Mouse (Mus musculus) intestine, postnatal 0 days (tissue): ENCODE data around the gene Zfp3. TPM values are rescaled to one million over a fixed set of nuclear protein-coding genes. Genes with fewer than 3 reads are reported as not detected.
A peak's percentile ranks its signal among the peaks of the same experiment; 100 is the strongest.

Experiments used
- ATAC-seq: fragments of 200-750 bp; cut with Nextera tagmentation; 2 replicates; pipeline ENCODE4 v1.8.0; 2017; ENCODE audit warnings: mild to moderate bottlenecking, moderate TSS enrichment, moderate library complexity
- H3K27ac ChIP-seq: fragments of 300-500 bp; sonication (generic); 2 replicates; pipeline ENCODE4 v1.5.1; 2014; ENCODE audit warnings: mild to moderate bottlenecking, low read depth, low read length, moderate library complexity
- H3K27me3 ChIP-seq: fragments of 300-500 bp; sonication (generic); replicated peaks from 2 replicates; pipeline ENCODE4 v1.6.1; 2014; ENCODE audit warnings: low read length, mixed read lengths; ENCODE audit not compliant: control insufficient read depth, insufficient read depth
- H3K36me3 ChIP-seq: fragments of 300-500 bp; sonication (generic); 2 replicates; pipeline ENCODE4 v1.6.1; 2014; ENCODE audit warnings: mild to moderate bottlenecking, moderate library complexity; ENCODE audit not compliant: control insufficient read depth, insufficient read depth
- H3K4me1 ChIP-seq: fragments of 300-500 bp; sonication (generic); replicated peaks from 2 replicates; pipeline ENCODE4 v1.6.1; 2014; ENCODE audit warnings: antibody characterized with exemption, low read length, mixed read lengths; ENCODE audit not compliant: control insufficient read depth, insufficient read depth
- H3K4me2 ChIP-seq: fragments of 300-500 bp; sonication (generic); replicated peaks from 2 replicates; pipeline ENCODE4 v1.6.1; 2014; ENCODE audit warnings: low read depth, mild to moderate bottlenecking, moderate library complexity
- H3K4me3 ChIP-seq: fragments of 300-500 bp; sonication (generic); 2 replicates; pipeline ENCODE4 v1.5.1; 2014; ENCODE audit warnings: low read depth, low read length
- H3K9ac ChIP-seq: fragments of 300-500 bp; sonication (generic); 2 replicates; pipeline ENCODE4 v1.6.1; 2014; ENCODE audit warnings: mild to moderate bottlenecking, low read depth, low read length
- H3K9me3 ChIP-seq: fragments of 300-500 bp; sonication (generic); 2 replicates; pipeline ENCODE4 v1.6.1; 2016; ENCODE audit warnings: mixed run types; ENCODE audit not compliant: control insufficient read depth
- CTCF ChIP-seq: sonication (generic); IDR thresholded peaks from 2 replicates; pipeline ENCODE4 v1.5.1; 2016; ENCODE audit warnings: low read depth, mild to moderate bottlenecking, control low read depth, antibody characterized with exemption, moderate library complexity
- WGBS: fragments of 180-500 bp; shearing (Covaris S2); extraction: QIAGEN DNeasy Blood & Tissue Kit; methylation state at CpG from one replicate; pipeline ENCODE4 v1.1.7; 2014; 5-methylcytosine and 5-hydroxymethylcytosine counted together
- polyA plus RNA-seq: library from polyadenylated mRNA; unstranded; fragments of >200 nt; fragmentation: Nextera tagmentation; extraction: Ambion mirVana; gene quantifications from 2 replicates; pipeline ENCODE4 v1.2.1, GENCODE M21; 2015

The Zfp3 gene
- polyA plus RNA-seq, 1 experiment from 2014 or later, result 4.4 TPM

DNA sequence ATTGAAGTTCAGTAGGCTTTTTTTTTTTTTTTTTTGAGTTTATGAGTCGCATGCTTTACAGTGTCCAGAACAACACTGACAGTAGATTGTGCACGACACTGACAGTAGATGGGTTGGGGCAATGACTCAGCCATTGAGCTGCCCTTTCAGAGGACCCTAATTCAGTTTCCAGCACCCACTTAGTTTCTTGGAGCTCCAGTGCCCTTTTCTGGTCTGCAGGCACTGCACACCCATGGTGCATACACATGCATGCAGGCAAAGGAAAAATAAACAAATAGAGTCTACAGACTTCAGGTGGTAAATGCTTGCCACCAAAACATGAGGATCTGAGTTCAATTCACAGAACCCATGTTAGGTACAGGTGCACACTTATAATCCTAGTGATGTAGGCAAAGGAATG lies 37.4 kb upstream of the Zfp3 start:
- H3K36me3 ChIP-seq, result peaks cover 74% of the 10 kb centered on the region
- no peaks in the 10 kb centered on the region for H3K27me3 ChIP-seq
- ATAC-seq, result no peak
- no peak overlapping the region for H3K4me3 ChIP-seq
- TF ChIP-seq CTCF, result no peak
- H3K4me2 ChIP-seq, result no peak overlapping the region
- H3K27ac ChIP-seq, result no peak overlapping the region
- H3K4me1 ChIP-seq, result no peaks in the 10 kb centered on the region
- no peaks in the 10 kb centered on the region for H3K9me3 ChIP-seq
- WGBS, result 60% methylated on average over 2 of the region's 2 CpGs
- H3K9ac ChIP-seq, result no peak overlapping the region

DNA sequence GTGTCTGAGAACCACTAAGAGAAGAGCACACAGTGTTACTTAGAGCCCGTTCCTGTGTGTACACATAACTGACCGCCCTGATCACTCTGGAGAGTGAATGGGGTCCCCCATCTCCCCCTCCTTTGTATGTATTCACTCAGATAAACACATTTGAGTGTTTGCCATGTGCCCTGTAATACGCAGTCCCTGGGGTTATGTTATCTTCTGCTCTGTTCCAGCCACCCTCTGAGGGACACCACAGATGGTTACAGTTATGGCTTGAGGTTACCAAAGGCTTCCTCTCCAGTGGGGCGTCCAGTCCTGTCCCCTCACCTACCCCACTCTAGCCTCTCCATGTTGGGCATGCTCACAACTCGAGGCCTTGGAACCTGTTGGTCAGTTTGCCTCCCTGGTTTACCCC lies 36.6 kb upstream of the Zfp3 start:
- H3K9me3 ChIP-seq, result no peaks in the 10 kb centered on the region
- H3K9ac ChIP-seq, result no peak overlapping the region
- H3K27me3 ChIP-seq, result no peaks in the 10 kb centered on the region
- H3K4me2 ChIP-seq, result no peak overlapping the region
- H3K4me3 ChIP-seq, result no peak overlapping the region
- no peak for ATAC-seq
- TF ChIP-seq CTCF, result no peak
- H3K27ac ChIP-seq, result peak overlapping the region; percentile 68
- WGBS, result 74% methylated on average over 5 of the region's 5 CpGs
- no peaks in the 10 kb centered on the region for H3K4me1 ChIP-seq
- H3K36me3 ChIP-seq, result peaks cover 67% of the 10 kb centered on the region

DNA sequence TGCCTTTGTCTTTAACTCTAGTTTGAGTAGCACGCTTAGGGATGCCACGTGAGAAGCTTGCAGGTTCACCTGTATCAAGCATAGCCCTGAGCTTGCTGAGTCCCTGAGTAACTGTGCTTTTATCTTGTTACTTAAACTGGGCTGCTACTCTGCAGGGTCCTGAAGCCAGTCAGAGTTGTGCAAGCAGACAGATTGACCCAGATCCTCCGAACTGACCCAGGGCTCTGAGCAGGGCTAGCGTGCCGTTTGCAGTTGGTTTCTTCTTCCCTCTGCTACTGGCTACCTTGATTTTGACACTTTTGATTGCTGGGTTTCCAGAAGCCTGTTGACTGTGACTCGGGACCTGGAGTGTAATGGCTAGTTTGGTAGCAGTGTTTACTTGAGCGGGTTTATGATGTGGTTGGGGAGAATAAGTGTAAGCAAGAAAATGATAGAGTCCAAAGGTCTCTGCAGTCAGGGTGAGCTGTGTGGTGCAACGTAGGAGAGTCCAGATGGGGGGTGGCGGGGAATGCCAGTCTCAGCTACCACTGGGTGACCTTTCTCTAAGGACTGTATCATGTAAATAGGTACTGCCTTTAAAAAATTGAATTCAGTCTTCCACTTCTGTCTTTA lies 33.5 kb upstream of the Zfp3 start:
- peak; percentile 90 for ATAC-seq
- H3K9ac ChIP-seq, result no peak overlapping the region
- H3K36me3 ChIP-seq, result peaks cover 38% of the 10 kb centered on the region
- no peaks in the 10 kb centered on the region for H3K9me3 ChIP-seq
- H3K27me3 ChIP-seq, result no peaks in the 10 kb centered on the region
- H3K4me2 ChIP-seq, result peak overlapping the region; percentile 43
- H3K27ac ChIP-seq, result peak overlapping the region; percentile 82
- no peaks in the 10 kb centered on the region for H3K4me1 ChIP-seq
- WGBS, result 41% methylated on average over 9 of the region's 9 CpGs
- no peak overlapping the region for H3K4me3 ChIP-seq
- TF ChIP-seq CTCF, result no peak

DNA sequence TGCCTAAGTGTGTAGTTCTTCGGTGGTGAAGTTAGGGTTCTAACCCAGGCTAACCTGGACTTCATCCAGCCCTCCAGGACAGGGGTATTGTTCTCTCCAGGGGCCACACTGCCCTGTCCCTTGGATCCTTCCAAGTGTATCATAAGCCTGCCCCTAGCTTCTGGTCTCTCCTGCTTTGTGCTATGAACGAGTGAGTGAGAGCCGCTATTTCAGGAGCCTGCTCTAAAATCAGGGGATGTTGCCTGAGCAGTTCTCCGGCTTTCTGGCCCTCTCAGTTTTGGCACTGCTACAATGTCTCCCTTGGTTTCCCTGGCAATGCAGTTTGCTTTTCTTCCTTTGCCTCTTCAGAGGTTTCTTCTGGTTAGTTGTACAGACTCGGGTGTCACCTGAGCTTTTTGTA lies 32.8 kb upstream of the Zfp3 start:
- WGBS, result 47% methylated on average over 5 of the region's 5 CpGs
- H3K4me1 ChIP-seq, result no peaks in the 10 kb centered on the region
- TF ChIP-seq CTCF, result no peak
- no peak overlapping the region for H3K4me3 ChIP-seq
- peak overlapping the region; percentile 43; the same call in 1 of the 2 replicates for H3K4me2 ChIP-seq
- H3K9me3 ChIP-seq, result no peaks in the 10 kb centered on the region
- ATAC-seq, result no peak
- peaks cover 32% of the 10 kb centered on the region for H3K36me3 ChIP-seq
- no peak overlapping the region for H3K9ac ChIP-seq
- peak overlapping the region; percentile 78 for H3K27ac ChIP-seq
- no peaks in the 10 kb centered on the region for H3K27me3 ChIP-seq

DNA sequence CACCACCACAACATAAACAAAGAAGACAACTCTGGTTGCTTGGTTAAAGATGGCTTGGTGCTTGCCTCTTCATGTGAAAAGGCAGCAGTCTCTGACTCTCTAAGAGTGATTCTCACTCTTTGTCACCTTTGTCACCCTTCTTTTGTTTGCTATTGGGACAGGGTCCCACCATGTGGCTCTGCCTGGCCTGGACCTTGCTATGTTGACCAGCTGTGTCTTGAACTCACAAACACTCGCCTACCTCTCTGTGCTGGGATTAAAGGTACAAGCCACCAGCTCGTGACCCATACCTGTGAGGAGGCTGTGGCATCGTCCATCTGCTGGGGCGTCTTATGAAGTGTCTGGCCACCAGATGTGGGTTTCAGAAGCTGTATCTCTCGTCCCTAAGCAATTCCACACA lies 30.8 kb upstream of the Zfp3 start:
- 0 out of 2 replicates have a peak, but pooled peaks cover 3% of the 10 kb centered on the region for H3K4me1 ChIP-seq
- no peaks in the 10 kb centered on the region for H3K27me3 ChIP-seq
- TF ChIP-seq CTCF, result no peak
- no peak for ATAC-seq
- H3K4me3 ChIP-seq, result no peak overlapping the region
- peaks cover 12% of the 10 kb centered on the region for H3K36me3 ChIP-seq
- no peak overlapping the region for H3K27ac ChIP-seq
- 68% methylated on average over 5 of the region's 5 CpGs for WGBS
- H3K9ac ChIP-seq, result no peak overlapping the region
- H3K4me2 ChIP-seq, result no peak overlapping the region
- H3K9me3 ChIP-seq, result no peaks in the 10 kb centered on the region

DNA sequence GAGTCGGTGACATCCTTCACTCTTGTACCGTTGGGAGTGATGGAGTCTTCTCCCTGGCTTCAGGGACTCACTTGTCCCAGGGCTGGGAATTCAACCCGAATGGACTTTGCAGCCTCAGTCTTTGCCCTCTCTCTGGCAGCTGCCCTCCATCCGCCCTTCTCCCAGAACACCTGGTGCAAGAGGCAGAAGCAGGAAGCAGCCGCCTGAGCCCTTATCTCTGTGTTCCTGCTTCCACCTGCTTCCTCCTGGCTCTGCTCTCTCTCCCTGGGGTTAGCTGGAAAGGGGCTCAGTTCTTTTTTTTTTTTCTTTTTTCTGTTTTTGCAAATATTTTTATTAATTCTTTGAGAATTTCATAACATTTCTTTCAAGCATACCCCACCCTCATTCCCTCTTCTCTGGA lies 26.3 kb upstream of the Zfp3 start:
- ATAC-seq, result peak; percentile 88
- no peaks in the 10 kb centered on the region for H3K9me3 ChIP-seq
- H3K36me3 ChIP-seq, result no peaks in the 10 kb centered on the region
- TF ChIP-seq CTCF, result no peak
- H3K4me3 ChIP-seq, result no peak overlapping the region
- H3K27me3 ChIP-seq, result no peaks in the 10 kb centered on the region
- H3K27ac ChIP-seq, result no peak overlapping the region; the same call in 1 of the 2 replicates
- H3K4me1 ChIP-seq, result 0 out of 2 replicates have a peak, but pooled peaks cover 3% of the 10 kb centered on the region
- no peak overlapping the region for H3K4me2 ChIP-seq
- 36% methylated on average over 5 of the region's 5 CpGs for WGBS
- no peak overlapping the region for H3K9ac ChIP-seq
